Mouse (Mus musculus): ENCODE data around the gene Neurod2. TPM values are rescaled to one million over a fixed set of nuclear protein-coding genes. Genes with fewer than 3 reads are reported as not detected.

Neurod2 gene
- total RNA-seq, 2 experiments from 2014 or later, result 158 to 159 TPM

DNA sequence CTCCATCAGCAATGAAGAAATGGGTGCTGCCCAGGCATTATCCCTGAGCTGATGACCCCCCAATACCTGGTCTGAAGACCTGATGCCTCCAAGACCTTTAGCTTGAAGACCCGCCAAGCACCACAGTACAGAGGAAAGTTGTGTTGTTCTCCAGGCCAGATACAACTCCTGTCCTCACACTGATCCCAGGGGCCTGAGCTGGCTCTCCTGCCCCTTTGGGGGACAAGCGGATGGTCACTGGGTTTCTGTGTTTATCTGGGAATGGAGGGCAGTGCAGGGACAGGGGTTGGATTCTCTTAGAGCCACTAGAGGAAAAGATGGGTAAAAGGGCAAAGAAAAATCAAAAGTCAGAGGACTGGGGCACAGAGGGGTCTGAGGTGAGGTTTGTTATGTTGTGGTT is 9.5 kb downstream of the Neurod2 start:
- no peak for DNase-seq (ENCODE audit: low spot score in 2 of 2)

DNA sequence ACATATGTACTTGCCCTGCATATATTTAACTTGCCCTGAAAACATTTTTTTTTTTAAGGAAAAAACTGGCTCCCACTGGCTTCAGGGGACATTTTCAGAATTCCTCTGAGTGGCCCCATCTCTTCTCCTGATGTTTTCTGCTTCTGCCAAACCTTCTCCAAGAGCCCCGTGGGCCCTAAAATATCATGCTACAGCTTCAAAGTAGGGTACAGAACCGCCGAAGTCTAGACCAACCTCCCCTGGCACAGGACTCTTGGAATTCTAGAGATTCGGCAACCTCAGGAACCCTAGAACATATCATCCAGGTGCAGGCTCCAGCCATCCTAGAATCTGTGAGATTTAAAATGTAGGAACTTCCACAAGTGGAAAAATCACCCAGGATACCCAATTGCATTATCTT is 9.9 kb downstream of the Neurod2 start:
- DNase-seq (ENCODE audit: low spot score in 2 of 2), result no peak

DNA sequence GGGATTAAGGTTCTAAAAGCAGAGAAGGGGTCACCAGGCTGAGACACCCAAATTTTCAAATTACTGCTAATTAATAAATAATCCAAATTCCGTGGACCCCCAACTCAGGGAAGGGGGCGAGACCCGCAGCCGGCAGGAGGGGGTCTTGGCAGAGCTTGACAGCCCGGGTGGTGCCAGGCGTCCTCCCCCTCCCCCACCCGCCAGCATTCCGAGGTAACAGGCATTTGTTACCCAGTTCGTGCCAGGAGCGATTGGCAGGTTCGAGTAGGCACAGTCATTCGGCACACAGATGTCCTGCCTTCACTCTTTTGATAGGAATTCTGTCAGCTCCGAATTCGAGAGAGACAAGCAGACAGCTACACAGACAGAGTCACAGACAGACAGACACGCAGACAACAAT is 10.3 kb downstream of the Neurod2 start:
- DNase-seq (ENCODE audit: low spot score in 2 of 2), result peak in 1 of 2 experiments; percentile 87

DNA sequence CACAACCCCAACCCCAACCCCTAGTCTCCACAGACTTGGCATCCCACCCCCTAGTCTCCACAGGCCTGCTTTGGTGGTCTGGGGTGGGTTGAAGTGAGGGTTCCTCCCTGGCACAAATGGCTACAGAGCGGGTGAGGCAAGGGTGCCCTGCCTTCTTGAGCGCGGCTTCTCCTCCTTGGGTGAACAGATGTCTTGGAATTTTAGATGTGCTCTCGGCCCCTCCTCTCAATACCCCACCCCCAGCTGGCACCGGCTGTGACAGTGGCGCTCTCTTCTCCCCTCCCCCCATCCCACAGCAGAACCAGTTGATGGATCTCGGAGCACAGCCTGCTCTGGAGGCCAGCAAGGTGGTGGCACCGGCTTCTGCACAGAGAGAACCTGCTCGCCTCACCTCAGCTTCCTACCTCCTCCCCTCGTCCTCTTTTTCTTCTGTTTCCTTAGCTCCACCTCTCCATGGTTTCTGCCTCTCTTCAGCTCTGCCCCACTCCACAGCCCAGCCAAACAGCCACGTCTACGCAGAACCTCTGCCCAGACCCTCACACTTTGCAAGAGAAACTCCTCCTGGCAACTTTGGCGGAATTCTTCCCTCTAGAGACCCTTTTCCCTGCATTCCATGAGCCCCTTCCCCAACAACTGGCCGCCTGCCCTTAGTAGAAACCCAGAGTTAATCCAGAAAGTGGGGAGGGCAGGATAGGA is 10.9 kb downstream of the Neurod2 start:
- DNase-seq (ENCODE audit: low spot score in 2 of 2), result peak in 1 of 2 experiments; percentile 45

DNA sequence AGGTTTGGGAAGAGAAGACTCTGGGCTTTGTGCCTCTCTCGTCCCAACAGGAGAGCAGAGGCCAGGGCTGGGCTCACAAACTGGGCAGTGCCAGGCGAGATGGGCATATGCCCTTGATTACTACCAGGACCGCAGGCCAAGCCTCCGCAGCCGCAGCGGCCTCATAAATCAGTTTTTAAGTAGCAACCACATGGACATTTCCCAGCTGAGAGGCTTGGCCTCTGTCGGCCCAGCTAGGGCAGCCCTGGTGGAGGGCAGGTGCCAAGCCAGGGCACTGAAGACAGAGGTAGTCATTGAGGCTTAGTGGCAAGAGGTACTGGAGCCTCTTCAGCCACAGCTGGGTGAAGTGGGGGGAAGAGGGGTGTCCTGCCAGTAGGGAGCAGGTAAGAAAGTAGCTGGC is 12.0 kb downstream of the Neurod2 start:
- no peak for DNase-seq (ENCODE audit: low spot score in 2 of 2)

DNA sequence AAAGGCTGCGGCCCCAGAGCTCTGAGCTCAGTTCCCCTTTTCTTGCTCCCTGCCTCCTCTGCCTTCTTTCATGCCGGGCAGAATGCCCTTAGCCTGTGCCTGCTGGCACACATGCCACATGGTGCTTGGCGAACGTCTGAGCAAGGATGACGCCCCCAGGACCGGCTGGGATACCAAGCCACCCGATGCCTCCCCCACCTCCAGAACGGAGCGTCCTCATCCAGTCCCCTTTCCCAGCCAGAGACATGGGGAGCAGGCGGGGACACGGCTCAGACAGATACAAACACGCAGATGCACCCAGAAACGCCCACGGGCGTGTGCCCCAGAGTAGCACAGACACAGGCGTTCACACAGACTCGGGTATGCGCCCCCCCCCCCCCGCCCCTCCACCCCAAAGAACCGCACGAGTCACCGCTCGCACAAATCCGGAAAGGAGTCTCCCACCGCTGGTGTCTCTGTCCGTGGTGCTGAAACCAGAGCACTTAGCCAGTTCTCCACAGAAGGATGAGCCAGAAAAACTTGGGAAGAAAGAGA is 15.6 kb downstream of the Neurod2 start:
- DNase-seq (ENCODE audit: low spot score in 2 of 2), result peak; percentile 87 to 95

DNA sequence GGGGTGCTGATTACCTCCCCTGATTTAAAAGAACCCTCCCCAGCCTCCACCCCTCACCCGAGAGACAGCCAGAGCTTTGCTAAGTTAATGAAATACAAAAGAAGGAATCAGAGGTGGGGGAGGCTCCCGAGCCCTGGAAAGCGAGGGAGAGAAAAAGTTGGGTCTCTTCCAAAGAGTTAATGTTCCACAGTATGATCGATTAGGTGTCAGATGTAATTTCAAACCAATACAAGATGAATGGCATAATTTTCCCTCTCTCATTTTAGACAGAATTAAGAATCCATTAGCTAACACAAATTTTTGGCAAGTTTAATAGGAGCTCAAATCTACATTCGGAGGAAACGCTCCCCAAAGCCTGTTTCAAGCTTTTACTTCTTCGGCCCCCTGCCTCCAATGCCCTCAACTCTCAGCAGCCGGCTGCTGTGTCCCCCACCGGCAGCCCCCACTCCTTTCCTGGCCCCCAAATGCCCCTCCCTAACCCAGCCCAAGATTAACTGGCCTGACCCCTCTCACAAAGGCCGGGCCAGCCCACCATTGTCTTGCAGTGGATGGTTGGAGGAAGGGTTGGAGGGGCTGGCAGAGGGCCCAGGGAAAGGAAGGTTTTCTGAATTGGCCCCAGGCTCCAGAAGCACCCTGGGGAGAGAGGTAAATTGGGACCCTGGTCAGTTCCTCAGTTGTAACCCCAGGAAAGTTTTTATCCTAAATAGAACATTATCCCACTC is 30.8 kb downstream of the Neurod2 start:
- no peak for DNase-seq (ENCODE audit: low spot score in 2 of 2)

DNA sequence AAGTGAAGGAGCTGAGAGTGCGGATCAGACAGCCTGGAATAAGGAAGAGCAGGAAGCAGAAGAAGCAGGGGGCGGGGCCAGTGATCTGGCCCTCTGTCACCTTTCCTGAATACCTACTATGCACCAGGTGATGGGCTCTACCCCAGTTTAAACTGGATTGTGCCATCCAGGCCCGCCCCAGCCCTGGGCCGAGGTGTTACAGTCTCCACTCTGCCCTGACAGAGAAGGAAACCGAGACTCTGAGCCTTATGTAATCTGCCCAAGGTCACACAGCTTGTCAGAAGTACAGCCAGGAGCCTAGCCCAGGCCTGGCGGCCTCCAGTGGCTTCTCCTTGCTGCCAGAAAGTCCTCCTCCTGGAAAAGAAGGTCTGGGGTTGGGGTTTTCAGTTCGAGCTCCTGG is 31.7 kb downstream of the Neurod2 start:
- no peak for DNase-seq (ENCODE audit: low spot score in 2 of 2)

DNA sequence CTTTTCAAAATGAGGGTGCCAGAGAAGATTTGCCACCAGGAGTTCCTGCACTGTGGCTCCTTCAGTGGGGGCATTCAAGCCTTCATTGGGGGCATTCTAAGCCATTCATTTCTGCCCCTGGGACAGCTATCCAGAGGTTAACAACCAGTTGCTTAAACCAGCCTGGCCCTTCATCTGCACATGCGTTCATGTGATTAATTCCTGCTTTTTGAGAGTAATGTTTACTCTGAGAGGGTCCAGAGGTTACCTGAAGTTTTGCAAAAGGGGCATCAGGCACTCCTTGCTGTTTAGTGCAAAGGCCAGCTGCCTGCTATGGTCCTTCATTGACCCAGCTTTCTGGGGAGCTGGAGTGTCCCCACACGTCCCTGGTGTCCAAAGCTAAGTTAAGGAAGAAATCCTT is 32.5 kb downstream of the Neurod2 start:
- DNase-seq (ENCODE audit: low spot score in 2 of 2), result no peak

DNA sequence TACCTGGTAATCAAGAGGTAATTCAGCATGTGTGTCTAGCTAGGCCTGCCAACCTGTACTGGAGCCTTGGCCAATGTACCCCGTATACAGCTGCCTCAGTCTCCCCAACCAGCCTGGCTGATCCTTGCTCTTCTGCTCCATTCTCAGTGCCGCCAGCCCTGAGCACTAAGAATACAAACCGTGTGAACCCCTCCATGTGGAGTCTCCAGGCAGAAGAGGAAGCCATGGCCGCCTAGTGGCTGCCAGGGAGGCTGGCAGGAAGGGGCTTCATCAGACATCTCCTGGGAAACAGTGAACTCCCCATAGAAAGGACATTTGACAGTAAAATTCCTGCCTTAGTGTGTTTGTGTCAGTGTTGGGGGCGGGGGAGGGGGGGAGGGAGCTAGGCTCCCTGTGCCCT is 33.2 kb downstream of the Neurod2 start:
- peak in 1 of 2 experiments; percentile 73 for DNase-seq (ENCODE audit: low spot score in 2 of 2)

DNA sequence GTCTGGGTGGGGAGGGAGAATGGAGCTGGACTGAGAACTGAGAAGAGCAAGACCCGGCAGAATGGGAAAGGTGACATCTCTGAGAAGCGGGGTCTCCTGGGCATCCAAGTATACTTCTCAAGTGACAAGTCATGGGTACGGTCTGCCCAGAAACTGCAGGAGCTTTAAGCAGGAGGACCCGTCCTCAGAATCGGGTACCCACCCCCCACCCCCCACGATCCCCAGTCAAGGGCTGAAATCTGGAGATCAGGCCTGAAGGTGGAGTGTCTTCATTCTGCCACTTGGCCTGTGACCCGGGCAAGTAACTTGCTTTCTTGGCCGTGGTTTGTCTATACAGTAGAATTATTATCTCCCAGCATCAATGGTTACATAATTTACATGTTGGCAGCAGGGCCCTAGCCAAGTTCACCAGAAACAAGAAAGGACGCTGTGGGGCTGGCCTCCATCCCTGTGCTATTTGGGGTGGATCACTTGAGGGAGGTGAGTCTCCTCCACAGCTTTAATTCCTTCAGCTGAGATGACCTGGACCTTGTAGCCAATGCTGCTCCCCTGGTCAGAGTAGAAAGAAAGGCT is 34.3 kb downstream of the Neurod2 start:
- DNase-seq (ENCODE audit: low spot score in 2 of 2), result no peak

DNA sequence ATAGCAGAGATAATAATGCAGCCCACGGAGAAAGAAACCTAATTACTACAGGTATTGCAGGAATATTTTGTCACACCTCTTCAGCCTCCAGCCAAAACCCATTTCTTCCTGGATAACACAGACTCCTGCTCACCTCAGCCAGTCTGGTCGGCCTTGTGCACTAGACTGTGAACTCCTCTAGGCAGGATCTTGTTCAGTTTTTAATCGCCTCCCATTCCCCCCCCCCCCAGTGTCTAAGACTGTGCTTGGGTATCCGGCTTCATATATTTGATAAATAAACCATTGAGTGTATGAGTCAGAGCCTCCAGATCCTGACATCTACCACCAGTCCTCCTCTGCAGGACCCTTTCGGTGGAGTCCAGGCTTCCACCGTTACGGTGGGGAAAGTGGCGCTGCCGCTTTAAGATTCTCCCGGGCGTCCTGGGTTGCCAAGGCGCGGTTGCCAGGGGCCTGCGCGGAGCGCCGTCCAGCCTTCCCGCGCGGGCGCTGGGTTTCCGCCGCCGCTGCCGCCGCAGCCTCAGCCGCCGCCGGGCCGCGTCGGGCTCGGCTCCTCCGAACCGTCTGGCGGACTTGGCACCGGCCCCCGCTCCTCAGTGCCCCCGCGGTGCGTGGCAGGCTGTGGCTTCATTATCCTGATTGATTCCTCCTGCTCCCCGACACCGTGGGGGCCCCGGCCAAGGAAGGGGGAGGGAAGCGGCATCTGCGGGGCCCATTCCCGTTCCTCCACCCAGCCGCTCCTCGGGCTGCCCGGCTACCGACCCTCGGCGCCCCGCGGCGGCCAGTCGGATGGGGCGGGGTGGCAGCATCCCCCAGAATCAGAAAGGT is 35.0 kb downstream of the Neurod2 start:
- DNase-seq (ENCODE audit: low spot score in 2 of 2), result peak; percentile 81 to 82

DNA sequence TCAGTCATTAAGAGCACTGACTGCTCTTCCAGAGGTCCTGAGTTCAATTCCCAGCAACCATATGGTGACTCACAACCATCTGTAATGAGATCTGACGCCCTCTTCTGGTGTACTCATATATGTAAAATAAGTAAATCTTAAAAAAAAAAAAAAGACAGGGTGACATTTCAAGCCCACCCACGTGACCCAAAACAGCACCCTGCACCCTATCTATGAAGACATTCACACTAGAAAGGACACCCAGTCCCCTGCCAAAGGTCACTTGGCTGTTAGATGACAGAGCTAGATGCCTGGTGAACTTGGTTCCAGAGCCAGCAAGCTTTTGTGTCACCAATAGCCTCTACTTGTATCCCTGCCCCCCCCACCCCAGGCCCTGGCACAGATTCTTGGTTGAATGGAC is 36.4 kb downstream of the Neurod2 start:
- DNase-seq (ENCODE audit: low spot score in 2 of 2), result no peak

DNA sequence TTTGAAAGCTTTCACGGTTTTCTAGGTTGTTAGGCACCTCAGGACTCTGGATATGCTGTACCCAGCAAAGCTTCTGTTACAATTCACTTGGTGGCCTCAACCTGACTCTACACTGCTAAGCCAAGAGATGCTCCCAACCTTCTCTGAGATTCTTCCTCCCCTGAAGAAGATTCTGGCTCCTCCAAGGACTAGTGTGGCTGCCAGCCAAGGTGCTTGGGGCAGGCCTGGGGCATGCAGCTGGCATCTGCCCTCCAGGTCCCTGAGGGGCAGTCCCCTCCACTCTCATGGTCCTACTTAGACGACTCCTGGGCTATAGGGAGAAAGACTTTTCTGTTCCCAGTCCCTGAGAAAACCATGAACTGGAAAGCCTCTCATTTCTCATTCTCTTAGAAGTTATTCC is 38.5 kb downstream of the Neurod2 start:
- no peak for DNase-seq (ENCODE audit: low spot score in 2 of 2)

DNA sequence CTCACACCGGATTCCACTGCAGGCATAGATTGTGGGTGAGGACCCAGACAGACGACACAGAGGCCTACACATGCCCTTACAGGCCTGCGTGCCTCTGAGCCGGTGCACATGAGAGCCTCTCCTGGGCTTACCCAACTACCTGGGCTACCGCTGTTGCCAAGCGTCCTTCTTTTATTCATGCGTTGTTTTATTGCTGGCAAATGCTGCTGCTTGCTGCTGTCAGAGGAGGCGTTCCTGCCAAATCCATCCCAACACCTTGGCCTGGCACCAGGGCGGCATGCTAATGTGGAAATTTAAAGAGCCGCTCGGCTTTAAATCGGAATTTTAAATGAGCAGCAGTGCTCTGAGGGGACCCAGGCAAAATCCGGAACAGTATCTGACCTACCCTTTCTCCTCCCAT is 39.6 kb downstream of the Neurod2 start:
- no peak for DNase-seq (ENCODE audit: low spot score in 2 of 2)

DNA sequence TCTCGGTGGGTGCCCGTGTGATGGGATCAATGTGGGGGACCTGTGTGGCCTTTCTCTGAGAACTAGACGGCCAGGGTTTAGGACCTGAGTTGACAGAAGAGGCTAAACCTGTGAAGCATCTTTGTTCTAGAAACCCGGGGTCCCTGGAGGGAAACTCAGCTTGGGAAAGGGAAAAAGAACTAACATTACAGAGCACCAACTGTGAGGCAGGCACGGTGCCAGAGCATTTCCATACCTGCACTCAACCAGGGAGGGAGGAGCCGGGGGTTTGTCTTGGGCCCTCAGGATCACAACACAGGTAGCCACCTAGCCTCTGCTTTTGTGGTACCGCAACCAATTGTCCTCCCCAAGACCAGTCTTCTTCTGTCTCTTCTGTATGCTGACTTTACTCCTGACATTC is 41.5 kb downstream of the Neurod2 start:
- no peak for DNase-seq (ENCODE audit: low spot score in 2 of 2)

DNA sequence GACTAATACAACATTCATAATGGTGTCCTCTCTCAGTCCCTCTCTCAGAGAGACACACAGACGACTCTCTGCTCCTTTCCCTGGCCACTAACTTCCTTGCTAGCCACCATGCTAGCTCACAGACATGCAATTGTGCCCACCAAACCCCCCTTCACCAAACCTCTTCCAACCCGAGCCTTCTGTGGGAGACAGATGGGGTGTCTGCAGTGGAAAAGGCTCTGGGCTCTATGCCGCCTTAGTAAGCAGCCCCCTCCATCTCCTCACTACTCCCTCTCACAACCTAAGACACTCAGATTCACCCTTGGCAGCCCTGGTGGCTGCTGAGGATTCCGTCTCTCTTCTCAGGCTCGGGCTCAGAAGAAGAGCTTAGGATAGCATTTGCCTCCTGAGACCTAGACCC is 41.9 kb downstream of the Neurod2 start:
- DNase-seq (ENCODE audit: low spot score in 2 of 2), result no peak

DNA sequence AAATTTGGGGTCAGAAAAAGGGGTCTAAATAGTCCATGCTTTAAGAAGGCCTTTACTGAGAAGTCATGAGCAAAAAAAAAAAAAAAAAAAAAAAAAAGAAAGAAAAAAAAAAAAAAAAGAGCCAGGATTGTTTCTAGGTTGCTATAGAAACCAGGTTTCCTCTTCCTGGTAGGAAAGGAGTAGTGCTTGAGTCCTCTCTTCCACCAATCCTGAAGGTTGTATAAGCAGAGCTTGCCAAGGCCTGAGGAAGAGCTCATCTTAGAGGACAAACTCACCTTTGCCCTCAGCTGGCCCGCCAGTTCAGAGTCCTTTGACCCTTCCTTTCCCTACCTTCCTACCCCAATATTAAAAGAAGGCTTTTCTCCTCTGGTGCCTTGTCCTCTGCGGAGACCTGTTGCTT is 44.1 kb downstream of the Neurod2 start:
- DNase-seq (ENCODE audit: low spot score in 2 of 2), result no peak

DNA sequence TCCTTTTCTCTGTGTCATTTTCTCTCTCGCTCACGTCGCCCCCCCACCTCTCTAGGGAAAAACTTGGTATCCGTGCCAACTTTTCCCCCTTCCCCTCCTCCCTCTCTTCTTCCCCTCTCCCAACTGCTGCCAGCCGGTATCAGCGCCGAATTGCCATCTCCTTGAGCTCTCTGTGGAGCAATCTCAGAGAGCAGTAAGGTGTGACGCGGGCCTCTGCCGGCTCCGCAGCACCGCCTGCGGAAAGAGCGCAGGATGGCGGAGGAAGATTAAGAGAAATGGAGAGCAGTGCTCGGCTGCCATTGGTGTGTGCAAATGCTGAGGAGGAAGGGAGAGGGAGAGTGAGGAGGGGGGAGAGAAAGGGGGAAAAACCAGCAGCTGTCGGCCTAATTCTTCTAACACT is 45.2 kb downstream of the Neurod2 start:
- DNase-seq (ENCODE audit: low spot score in 2 of 2), result no peak

DNA sequence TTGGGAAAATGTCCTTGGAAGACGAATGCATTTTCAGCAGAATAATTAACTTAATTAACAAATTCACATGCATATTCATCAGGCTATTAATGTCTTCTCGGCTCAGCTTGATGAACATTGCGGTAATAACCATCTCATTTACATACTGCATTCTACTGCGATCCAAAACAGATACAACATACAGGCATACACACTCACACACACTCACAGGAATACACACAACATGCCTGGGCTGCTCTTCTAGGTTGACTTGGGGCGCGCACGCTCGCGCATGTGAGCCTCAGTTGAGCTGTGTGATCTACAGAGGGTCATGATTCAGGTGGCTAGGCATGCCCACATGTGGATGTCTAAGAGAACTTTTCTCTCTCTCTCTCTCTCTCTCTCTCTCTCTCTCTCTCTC is 45.7 kb downstream of the Neurod2 start:
- DNase-seq (ENCODE audit: low spot score in 2 of 2), result no peak

All from layer of hippocampus, adult 18-20 months (tissue).